Mouse (Mus musculus): ENCODE data around the gene Zc3h8.

The Zc3h8 gene

GRCm38 (mm10) chr2:128890661-128891335 lies 53.1 kb downstream of the Zc3h8 start:
- peak in 1 of 2 experiments; percentile 30 for DNase-seq (ENCODE audit: low spot score in 2 of 2)

- DNase-seq (ENCODE audit: low spot score in 2 of 2), result no peak
Measured at GRCm38 (mm10) chr2:128887866-128888550, 55.9 kb downstream of the Zc3h8 start.

DNA sequence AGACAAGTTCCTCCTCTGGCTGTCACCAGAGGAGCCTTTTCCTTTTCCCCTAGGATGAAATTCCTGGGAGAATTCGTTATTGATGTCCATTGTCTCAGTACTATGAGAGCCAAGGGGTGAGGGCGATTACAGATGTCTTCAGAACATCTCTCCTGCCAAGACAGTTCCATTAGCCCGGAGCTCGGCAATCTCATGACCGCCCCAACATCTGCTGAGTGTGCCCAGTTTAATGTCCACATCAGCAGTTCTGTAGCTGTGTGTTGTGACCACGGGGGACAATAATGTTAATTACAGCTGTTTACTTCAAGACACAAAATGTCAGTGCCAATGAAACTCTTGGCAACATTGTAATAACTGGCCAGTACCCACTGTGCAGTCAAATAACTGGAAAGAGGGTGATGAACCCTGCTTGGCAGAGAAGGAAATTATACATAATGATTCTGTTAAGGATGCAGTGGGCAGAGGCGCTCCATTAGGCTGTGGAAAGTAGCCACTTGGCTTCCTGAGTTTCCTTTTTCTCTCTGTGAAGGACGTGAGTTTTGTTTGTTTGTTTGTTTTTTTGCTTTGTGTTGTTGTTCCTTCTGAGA lies 58.6 kb downstream of the Zc3h8 start:
- no peak for DNase-seq (ENCODE audit: low spot score in 2 of 2)

- peak in 1 of 2 experiments; percentile 31 for DNase-seq (ENCODE audit: low spot score in 2 of 2)
Measured at GRCm38 (mm10) chr2:128881236-128881635, 62.6 kb downstream of the Zc3h8 start.

All from spleen, postnatal 10 days (tissue).